In the genomic region with DNA sequence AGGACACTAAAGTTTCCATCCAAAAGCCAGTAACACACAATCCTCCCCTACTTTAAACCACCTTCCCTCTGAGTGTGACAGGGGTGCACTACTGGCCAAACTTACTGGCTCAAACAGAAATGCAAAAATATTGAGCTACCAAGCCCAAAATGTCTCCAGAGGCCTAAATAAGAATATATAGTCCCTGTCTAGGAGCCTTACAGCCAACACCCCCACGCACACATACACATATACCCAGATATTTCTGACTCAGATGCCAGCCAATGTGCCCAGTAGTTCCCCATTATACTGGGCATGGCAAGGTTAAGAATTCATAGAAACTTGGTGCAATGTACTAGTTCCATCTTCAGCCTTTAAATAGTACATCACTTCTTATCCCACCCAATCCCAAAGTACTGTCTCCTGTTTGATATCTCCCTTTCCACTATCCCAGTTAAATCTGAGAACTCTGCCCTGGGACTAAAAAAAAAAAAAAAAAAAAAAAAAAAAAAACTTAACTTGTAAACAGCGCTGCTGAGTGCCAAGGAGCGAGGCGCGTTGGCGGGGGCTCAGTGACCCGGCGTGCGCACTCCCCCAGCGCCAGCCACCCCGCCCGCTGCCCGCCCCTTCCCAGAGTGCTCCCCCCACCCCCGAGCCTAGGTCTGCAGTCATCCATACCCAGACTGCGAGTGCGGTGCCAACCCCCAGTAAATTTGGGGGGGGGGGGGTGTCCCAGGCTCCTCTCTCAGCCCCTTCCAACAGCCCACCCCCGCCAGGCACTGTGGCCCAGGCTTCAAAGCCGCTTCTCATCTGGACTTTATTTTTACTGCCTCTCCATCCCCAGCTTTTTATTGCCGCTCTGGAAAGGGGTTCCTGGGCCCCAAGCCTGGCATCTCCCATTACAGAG, we compare ENCODE assay signal across 8 mouse cellular contexts. TPM values are rescaled to one million over a fixed set of nuclear protein-coding genes. Genes with fewer than 3 reads are reported as not detected.
DNase-seq lines count a peak whose midpoint lies in the region; ATAC-seq and TF ChIP-seq lines count a peak whose summit lies in the region.

No protein-coding gene starts in this region.

- intact Hi-C loops in gastrocnemius, postnatal 14 days (cut with DNase I; ENCODE audit: low total_unique reads): loop anchor here (5.0 kb wide), 1 partner anchor 73 kb away; no protein-coding TSS in a partner anchor

- peaks cover 92% of the 10 kb centered on the region for H3K4me1 ChIP-seq in megakaryocyte, embryonic 14.5 days
- peaks cover 67% of the 10 kb centered on the region for H3K4me1 ChIP-seq in limb, embryonic 15.5 days
- H3K4me1 ChIP-seq in small intestine, adult 2 months (ENCODE audit: control insufficient read depth, insufficient read depth, insufficient read length, low read length): peaks cover 15% of the 10 kb centered on the region

- no peak for TF ChIP-seq POLR2A in small intestine, adult 2 months (IDR thresholded peaks at IDR 0.05; ENCODE audit: low read depth, low read length)

- 2% methylated on average over 19 of the region's 19 CpGs for WGBS in limb, embryonic 15.5 days
- 27% methylated on average over 17 of the region's 19 CpGs for WGBS in small intestine, adult 2 months

- peak overlapping the region; percentile 85 for H3K4me2 ChIP-seq in limb, embryonic 15.5 days

- no peak for TF ChIP-seq CTCF in small intestine, adult 2 months (IDR thresholded peaks at IDR 0.05; ENCODE audit: extremely low read depth, insufficient read length, insufficient replicate concordance, low read depth, low read length)

- ATAC-seq in megakaryocyte, adult 5-6 weeks (ENCODE audit: poor library complexity, severe bottlenecking): no peak
- ATAC-seq in limb, embryonic 15.5 days (ENCODE audit: insufficient number of reproducible peaks, low FRiP score, low TSS enrichment, low read depth): no peak

- H3K36me3 ChIP-seq in megakaryocyte, embryonic 14.5 days (replicated peaks; ENCODE audit: low read length): peaks cover 28% of the 10 kb centered on the region
- H3K36me3 ChIP-seq in limb, embryonic 15.5 days: peaks cover 26% of the 10 kb centered on the region
- no peaks in the 10 kb centered on the region for H3K36me3 ChIP-seq in small intestine, adult 2 months (ENCODE audit: control insufficient read depth, insufficient read depth, low read length)

- H3K27me3 ChIP-seq in megakaryocyte, embryonic 14.5 days (replicated peaks): peaks cover 12% of the 10 kb centered on the region
- no peaks in the 10 kb centered on the region for H3K27me3 ChIP-seq in limb, embryonic 15.5 days
- peaks cover 2% of the 10 kb centered on the region for H3K27me3 ChIP-seq in small intestine, adult 2 months (ENCODE audit: control insufficient read depth, insufficient read depth, low read length)

- DNase-seq in gastrocnemius, postnatal 14 days: peak; percentile 69
- no peak for DNase-seq in layer of hippocampus, adult 9-11 months
- no peak for DNase-seq in cerebellum, adult 11 months
- DNase-seq in layer of hippocampus, adult 9-10 months (ENCODE audit: low spot score): no peak

- H3K9ac ChIP-seq in limb, embryonic 15.5 days: peak overlapping the region; percentile 37

- H3K4me3 ChIP-seq in megakaryocyte, embryonic 14.5 days (replicated peaks): peak overlapping the region; percentile 95
- peak overlapping the region; percentile 58 for H3K4me3 ChIP-seq in limb, embryonic 15.5 days
- peak overlapping the region; percentile 33 for H3K4me3 ChIP-seq in small intestine, adult 2 months (ENCODE audit: low read depth, low read length)

- no peaks in the 10 kb centered on the region for H3K9me3 ChIP-seq in megakaryocyte, embryonic 14.5 days
- no peaks in the 10 kb centered on the region for H3K9me3 ChIP-seq in limb, embryonic 15.5 days

- peak overlapping the region; percentile 99 for H3K27ac ChIP-seq in limb, embryonic 15.5 days
- peak overlapping the region; percentile 67; the same call in 1 of the 2 replicates for H3K27ac ChIP-seq in small intestine, adult 2 months (ENCODE audit: insufficient read depth, low read depth, low read length)

RNA-seq across cellular contexts. Expression of a gene that starts 12.8 kb away (rescaled TPM):
- 68.7 and 69.9 TPM in 2 replicates for polyA plus RNA-seq in megakaryocyte, embryonic 14.5 days (2012; ENCODE audit: insufficient read depth, low replicate concordance)
- total RNA-seq in megakaryocyte, adult 5-6 weeks (2015): 34.6 and 39.9 TPM in 2 replicates
- 30.8 and 31.9 TPM in 2 replicates for total RNA-seq in megakaryocyte, adult 5-6 weeks (2017)
- total RNA-seq in gastrocnemius, postnatal 14 days (2021): 10 to 100 TPM; 12.9 to 13.2 TPM
- polyA plus RNA-seq in limb, embryonic 15.5 days (2015; fragmentation: Nextera tagmentation; extraction: Ambion mirVana): 120 and 128 TPM in 2 replicates
- polyA plus RNA-seq in small intestine, adult 2 months (2012; rRNA removed): 5.9 and 6.7 TPM in 2 replicates

RNA-seq across cellular contexts. Expression of a gene that starts 12.8 kb away (rescaled TPM):
- 1.9 and 19.9 TPM in 2 replicates for polyA plus RNA-seq in megakaryocyte, embryonic 14.5 days (2012; ENCODE audit: insufficient read depth, low replicate concordance)
- 638 and 660 TPM in 2 replicates for total RNA-seq in megakaryocyte, adult 5-6 weeks (2015)
- 1,192 and 1,305 TPM in 2 replicates for total RNA-seq in megakaryocyte, adult 5-6 weeks (2017)
- total RNA-seq in gastrocnemius, postnatal 14 days (2021): 1 to 10 TPM; 1.0 to 1.1 TPM
- 6.3 and 6.6 TPM in 2 replicates for polyA plus RNA-seq in limb, embryonic 15.5 days (2015; fragmentation: Nextera tagmentation; extraction: Ambion mirVana)
- polyA plus RNA-seq in small intestine, adult 2 months (2012; rRNA removed): 16.4 and 23.2 TPM in 2 replicates

RNA-seq across cellular contexts. Expression of a gene that starts 25.8 kb away (rescaled TPM):
- polyA plus RNA-seq in megakaryocyte, embryonic 14.5 days (2012; ENCODE audit: insufficient read depth, low replicate concordance): not detected in 2 replicates
- total RNA-seq in megakaryocyte, adult 5-6 weeks (2015): not detected in 2 replicates
- not detected in 2 replicates for total RNA-seq in megakaryocyte, adult 5-6 weeks (2017)
- total RNA-seq in gastrocnemius, postnatal 14 days (2021): not detected
- polyA plus RNA-seq in limb, embryonic 15.5 days (2015; fragmentation: Nextera tagmentation; extraction: Ambion mirVana): 0.79 and 0.83 TPM in 2 replicates
- not detected in 2 replicates for polyA plus RNA-seq in small intestine, adult 2 months (2012; rRNA removed)

RNA-seq across cellular contexts. Expression of a gene that starts 34.7 kb away (rescaled TPM):
- 72.6 and 109 TPM in 2 replicates for polyA plus RNA-seq in megakaryocyte, embryonic 14.5 days (2012; ENCODE audit: insufficient read depth, low replicate concordance)
- 49.8 and 64.3 TPM in 2 replicates for total RNA-seq in megakaryocyte, adult 5-6 weeks (2015)
- total RNA-seq in megakaryocyte, adult 5-6 weeks (2017): 34.8 and 35.1 TPM in 2 replicates
- 10 to 100 TPM; 14.5 to 14.9 TPM for total RNA-seq in gastrocnemius, postnatal 14 days (2021)
- polyA plus RNA-seq in limb, embryonic 15.5 days (2015; fragmentation: Nextera tagmentation; extraction: Ambion mirVana): 100.0 and 103 TPM in 2 replicates
- 38.0 and 67.0 TPM in 2 replicates for polyA plus RNA-seq in small intestine, adult 2 months (2012; rRNA removed)

RNA-seq across cellular contexts. Expression of a gene that starts 40.0 kb away (rescaled TPM):
- 13.8 and 14.5 TPM in 2 replicates for polyA plus RNA-seq in megakaryocyte, embryonic 14.5 days (2012; ENCODE audit: insufficient read depth, low replicate concordance)
- total RNA-seq in megakaryocyte, adult 5-6 weeks (2015): 5.6 and 9.3 TPM in 2 replicates
- total RNA-seq in megakaryocyte, adult 5-6 weeks (2017): 8.6 and 15.4 TPM in 2 replicates
- total RNA-seq in gastrocnemius, postnatal 14 days (2021): 10 to 100 TPM; 14.1 to 15.6 TPM
- polyA plus RNA-seq in limb, embryonic 15.5 days (2015; fragmentation: Nextera tagmentation; extraction: Ambion mirVana): 80.3 and 81.8 TPM in 2 replicates
- 12.7 and 21.1 TPM in 2 replicates for polyA plus RNA-seq in small intestine, adult 2 months (2012; rRNA removed)

Comparison
In these comparisons a context has a peak if more than half of its experiments do, and no peak if none do; other contexts are left out.
1. H3K4me3 ChIP-seq: peak in every context shown above with its lines; median percentile 95 in megakaryocyte, embryonic 14.5 days; 58 in limb, embryonic 15.5 days; 33 in small intestine, adult 2 months.